Mouse (Mus musculus): ENCODE measurements around the gene Atg7.

Gene Atg7

GRCm38 (mm10) chr6:114909801-114910200 is 266.9 kb downstream of the Atg7 start:
- DNase-seq = no peak
